Mouse (Mus musculus) midbrain, embryonic 10.5 days (tissue): Measurements from ENCODE around the gene Txndc17. TPM values are rescaled to one million over a fixed set of nuclear protein-coding genes. Genes with fewer than 3 reads are reported as not detected.

ENCODE experiments used
- DNase-seq: peaks from one replicate; pipeline ENCODE4 v3.0.0-alpha.2; 2017; ENCODE audit warnings: low spot score
- H3K27ac ChIP-seq: fragments of 300-500 bp; sonication (generic); replicated peaks from 2 replicates; pipeline ENCODE4 v1.5.1; 2016; ENCODE audit warnings: mild to moderate bottlenecking
- H3K27me3 ChIP-seq: fragments of 300-500 bp; sonication (generic); 2 replicates; pipeline ENCODE4 v1.6.1; 2016; ENCODE audit warnings: low read depth, mild to moderate bottlenecking; ENCODE audit not compliant: poor library complexity, severe bottlenecking
- H3K36me3 ChIP-seq: fragments of 300-500 bp; sonication (generic); 2 replicates; pipeline ENCODE4 v1.6.1; 2016; ENCODE audit warnings: mild to moderate bottlenecking, moderate library complexity
- H3K4me1 ChIP-seq: fragments of 300-500 bp; sonication (generic); 2 replicates; pipeline ENCODE4 v1.6.1; 2016
- H3K4me3 ChIP-seq: fragments of 300-500 bp; sonication (generic); 2 replicates; pipeline ENCODE4 v1.5.1; 2016; ENCODE audit warnings: mild to moderate bottlenecking, moderate library complexity
- H3K9me3 ChIP-seq: fragments of 300-500 bp; sonication (generic); replicated peaks from 2 replicates; pipeline ENCODE4 v1.6.1; 2016; ENCODE audit warnings: mild to moderate bottlenecking
- WGBS: fragments of 180-500 bp; shearing (Covaris S2); methylation state at CpG from one replicate; pipeline ENCODE4 v1.1.7; 2016; 5-methylcytosine and 5-hydroxymethylcytosine counted together
- polyA plus RNA-seq: library from polyadenylated mRNA; unstranded; fragments of >200 nt; fragmentation: Nextera tagmentation; extraction: Ambion mirVana; gene quantifications from 2 replicates; pipeline ENCODE4 v1.2.1, GENCODE M21; 2016

Txndc17 gene
- polyA plus RNA-seq, 1 experiment from 2014 or later, result 185 TPM

DNA sequence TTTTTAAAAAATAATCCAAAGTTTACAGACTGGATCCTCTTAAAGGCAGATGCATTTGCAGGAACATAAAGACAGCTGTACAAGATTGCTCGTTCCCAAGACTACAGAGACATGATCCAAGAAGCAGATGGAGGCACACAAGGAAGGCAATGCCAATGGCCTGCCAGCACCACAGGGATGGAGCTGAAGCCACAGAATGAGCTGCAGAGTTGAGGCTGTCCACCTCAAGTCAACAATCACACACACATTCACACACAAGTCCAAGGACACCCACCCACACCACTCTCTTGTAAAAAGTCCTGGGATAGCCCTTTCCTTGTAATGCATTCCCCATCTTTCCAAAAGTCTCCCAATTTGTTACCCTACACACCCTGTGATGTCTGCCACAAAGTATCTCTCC is 3.9 kb upstream of the Txndc17 start:
- peaks cover 40% of the 10 kb centered on the region for H3K36me3 ChIP-seq
- H3K27me3 ChIP-seq, result no peaks in the 10 kb centered on the region
- H3K4me3 ChIP-seq, result no peak overlapping the region
- H3K27ac ChIP-seq, result 0 out of 2 replicates have a peak overlapping the region, but pooled peaks have one; percentile 17
- 81% methylated on average over 1 of the region's 1 CpGs for WGBS
- H3K4me1 ChIP-seq, result peaks cover 54% of the 10 kb centered on the region
- no peak for DNase-seq
- H3K9me3 ChIP-seq, result no peaks in the 10 kb centered on the region

DNA sequence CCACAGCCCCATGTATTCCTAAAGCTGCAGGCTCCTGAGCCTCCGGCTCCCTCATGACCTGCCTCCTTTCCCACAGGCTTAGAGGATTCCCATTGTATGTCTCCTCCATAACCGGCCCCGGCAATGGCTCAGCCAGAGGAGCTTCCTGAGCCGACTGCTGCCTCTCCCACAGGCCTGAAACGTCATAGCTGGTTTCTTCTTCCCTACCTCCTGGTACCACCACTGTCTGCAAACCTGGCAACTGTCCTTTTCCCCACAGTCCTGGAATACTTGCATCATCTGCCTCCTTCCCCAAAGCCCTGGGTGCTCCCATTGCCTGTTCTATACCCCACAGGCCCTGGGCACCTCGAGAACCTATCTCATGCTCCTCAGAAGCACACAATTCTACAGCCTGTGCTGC is 2.1 kb upstream of the Txndc17 start:
- H3K9me3 ChIP-seq, result no peaks in the 10 kb centered on the region
- DNase-seq, result no peak
- H3K27me3 ChIP-seq, result no peaks in the 10 kb centered on the region
- peaks cover 42% of the 10 kb centered on the region for H3K36me3 ChIP-seq
- peak overlapping the region; percentile 90 for H3K27ac ChIP-seq
- H3K4me3 ChIP-seq, result peak overlapping the region; percentile 95
- 87% methylated on average over 6 of the region's 6 CpGs for WGBS
- peaks cover 55% of the 10 kb centered on the region for H3K4me1 ChIP-seq

DNA sequence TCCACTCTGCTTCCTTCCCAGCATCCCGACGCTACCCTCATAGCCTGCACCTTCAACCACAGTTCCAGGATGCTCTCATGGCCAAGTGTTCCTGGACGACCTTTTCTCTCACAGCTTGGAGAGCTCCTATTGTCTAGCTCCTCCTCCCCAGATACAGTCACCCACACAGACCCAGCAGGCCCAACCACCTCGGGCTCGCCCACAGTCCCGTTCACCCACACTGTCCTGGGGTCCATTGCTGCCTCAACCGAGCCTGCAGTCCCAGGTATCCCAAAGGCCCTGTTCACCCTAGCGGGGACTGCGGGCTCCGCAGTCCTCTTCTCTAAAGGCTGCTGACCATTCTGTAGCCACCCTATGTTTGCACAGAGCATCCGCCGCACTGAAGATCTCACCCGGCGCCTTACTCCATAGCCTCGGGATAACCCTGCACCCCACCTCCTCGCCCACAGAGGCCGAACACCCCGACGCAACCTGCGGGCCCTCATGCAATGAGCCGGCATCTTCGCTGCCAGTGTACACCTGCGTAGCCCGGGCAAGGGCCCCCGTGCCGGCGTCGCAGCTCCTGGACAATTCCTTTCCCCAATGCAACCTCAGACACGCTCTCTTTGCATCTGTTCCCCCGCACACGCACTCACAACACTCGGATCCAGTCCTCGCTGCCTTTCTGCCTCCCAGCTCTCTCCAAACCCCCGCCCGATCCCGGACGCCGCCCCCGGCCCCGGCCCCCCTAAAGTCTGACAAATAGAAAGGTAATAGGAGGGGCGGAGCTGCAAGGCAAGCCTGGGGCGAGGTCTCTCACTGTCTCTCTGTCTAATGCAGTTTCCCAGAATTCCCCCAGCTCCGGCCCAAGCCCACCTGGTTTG is 775 bp upstream of the Txndc17 start, which contains the start of gene Gm43951:
Gm43951 (minus strand) TSS at position 500 of the 863 bp plus-strand sequence.
- peak; percentile 42 for DNase-seq
- Histone ChIP-seq H3K4me1 (peaks cover 55% of the 10 kb centered on the region), H3K36me3 (peaks cover 44% of the 10 kb centered on the region), H3K4me3 (peak within 1 kb of the TSS; percentile 95), H3K9me3 (no peaks in the 10 kb centered on the region), H3K27me3 (no peaks in the 10 kb centered on the region), H3K27ac (peak within 1 kb of the TSS; percentile 90)
- 1% methylated on average over 43 of the region's 43 CpGs for WGBS

DNA sequence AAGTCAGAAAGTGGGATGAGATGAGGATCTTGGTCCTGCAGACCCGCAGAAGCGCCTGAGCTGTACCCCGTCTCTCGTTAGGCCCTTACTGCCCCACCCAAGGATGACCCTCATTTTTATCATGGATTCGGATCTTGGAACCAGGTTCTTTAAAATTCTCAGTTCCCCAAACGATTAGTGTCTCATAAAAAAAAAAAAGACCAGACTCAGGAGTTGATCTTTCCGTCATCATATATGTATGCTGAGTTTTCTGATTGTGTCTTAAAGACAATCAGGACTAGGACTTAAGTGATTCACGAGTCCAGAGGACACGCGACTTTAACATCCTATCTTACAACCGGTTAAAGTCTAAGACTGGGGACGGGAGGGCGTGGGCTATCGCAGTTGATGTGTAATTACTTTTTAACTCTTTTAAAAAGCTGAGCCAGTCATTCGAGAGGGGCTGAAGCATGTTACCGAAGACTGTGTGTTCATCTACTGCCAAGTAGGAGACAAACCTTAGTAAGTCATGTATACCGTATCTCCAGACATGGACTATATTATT is 559 bp downstream of the Txndc17 start:
- no peaks in the 10 kb centered on the region for H3K9me3 ChIP-seq
- DNase-seq, result no peak
- H3K27me3 ChIP-seq, result no peaks in the 10 kb centered on the region
- peaks cover 51% of the 10 kb centered on the region for H3K4me1 ChIP-seq
- 24% methylated on average over 17 of the region's 17 CpGs for WGBS
- peak overlapping the region; percentile 90 for H3K27ac ChIP-seq
- H3K36me3 ChIP-seq, result peaks cover 50% of the 10 kb centered on the region
- peak overlapping the region; percentile 95 for H3K4me3 ChIP-seq

DNA sequence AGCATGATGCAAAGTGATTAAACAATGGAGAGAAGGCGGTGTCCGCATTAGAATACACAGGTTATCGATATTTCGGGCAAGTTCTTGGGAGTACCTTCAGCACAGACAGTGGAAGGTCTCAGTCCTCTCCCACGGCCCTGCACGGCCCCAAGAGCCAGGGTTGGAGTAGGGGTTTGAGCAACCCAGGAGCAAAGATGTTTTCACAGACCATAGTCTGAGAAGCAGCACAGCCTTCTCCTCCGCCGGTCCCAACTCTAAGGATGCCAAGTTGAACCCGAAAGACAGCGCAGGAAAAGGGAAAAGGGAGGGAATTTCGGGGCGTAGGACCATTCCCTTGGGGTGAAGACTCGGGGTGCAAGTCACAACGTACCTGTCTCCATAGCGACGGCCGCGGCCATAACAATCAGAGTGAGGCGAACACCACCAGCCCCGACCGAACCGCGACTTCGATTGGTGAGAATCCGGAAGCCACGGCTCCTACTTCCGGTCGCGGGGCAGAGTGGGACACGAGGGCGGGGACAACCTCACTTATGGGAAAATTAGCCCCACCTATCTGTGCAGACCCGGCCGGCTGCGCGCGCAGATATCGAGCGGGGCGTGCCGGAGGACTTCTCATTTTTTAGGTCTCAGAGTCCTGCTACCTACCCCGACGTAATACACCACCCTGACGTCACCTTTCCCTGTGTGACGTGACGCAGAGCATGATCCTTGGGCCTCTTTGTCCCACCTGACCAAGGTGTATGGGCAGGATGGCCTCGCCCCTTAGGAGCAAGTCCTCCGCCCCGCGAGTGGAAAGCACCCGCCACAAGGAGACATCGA is 7.5 kb downstream of the Txndc17 start:
- Histone ChIP-seq H3K27me3 (no peaks in the 10 kb centered on the region), H3K4me1 (peaks cover 29% of the 10 kb centered on the region), H3K27ac (peak overlapping the region; percentile 90), H3K36me3 (peaks cover 36% of the 10 kb centered on the region), H3K4me3 (peak overlapping the region; percentile 90), H3K9me3 (no peaks in the 10 kb centered on the region)
- WGBS, result under 1% methylated on average over 51 of the region's 51 CpGs
- DNase-seq, result peak; percentile 99

DNA sequence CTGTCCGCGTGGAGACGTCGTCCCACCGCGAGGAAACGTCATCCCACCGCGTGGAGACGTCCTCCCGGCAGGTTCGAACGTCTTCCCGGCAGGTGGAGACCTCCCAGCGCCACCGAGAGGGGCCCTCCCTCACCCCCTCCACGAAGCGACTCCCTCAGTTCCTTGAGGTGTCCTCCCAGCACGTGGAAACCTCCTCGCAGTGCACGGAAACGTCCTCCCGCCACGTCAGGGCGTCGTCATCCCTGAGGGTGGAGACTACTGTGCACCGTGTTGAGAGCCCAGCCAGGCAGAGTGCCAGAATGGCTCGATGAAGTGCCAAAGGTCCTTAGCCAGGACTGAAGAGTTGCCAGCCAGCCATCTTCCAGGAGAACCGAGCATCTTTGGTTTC is 8.1 kb downstream of the Txndc17 start, which contains the start of gene Med31:
Med31 (minus strand) TSS at position 183 of the 388 bp plus-strand sequence.
- peak within 1 kb of the TSS; percentile 90 for H3K27ac ChIP-seq
- H3K4me3 ChIP-seq, result peak within 1 kb of the TSS; percentile 90
- H3K27me3 ChIP-seq, result no peaks in the 10 kb centered on the region
- DNase-seq, result peak; percentile 50
- no peaks in the 10 kb centered on the region for H3K9me3 ChIP-seq
- H3K36me3 ChIP-seq, result peaks cover 30% of the 10 kb centered on the region
- 5% methylated on average over 29 of the region's 29 CpGs for WGBS
- H3K4me1 ChIP-seq, result peaks cover 29% of the 10 kb centered on the region

DNA sequence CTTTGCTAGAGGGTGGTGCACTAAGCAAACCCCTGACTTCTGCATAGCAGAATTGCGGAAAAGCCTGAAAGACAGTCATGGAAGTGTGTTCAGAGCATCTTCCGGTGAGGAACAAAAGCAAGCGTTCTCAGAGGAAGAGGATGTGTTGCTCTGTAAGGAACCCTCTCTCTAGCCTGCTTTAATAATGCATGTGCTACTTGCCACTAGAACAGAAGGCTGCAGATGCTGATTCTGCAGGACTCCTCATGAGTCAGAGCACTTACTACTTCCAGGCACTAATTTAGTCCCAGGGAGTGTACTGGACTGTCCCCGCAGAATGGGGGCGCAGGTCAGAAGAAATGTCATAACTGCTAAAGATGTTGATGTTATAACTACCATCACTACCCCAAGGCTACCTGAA is 9.8 kb downstream of the Txndc17 start:
- no peaks in the 10 kb centered on the region for H3K27me3 ChIP-seq
- DNase-seq, result no peak
- H3K4me1 ChIP-seq, result peaks cover 29% of the 10 kb centered on the region
- 81% methylated on average over 5 of the region's 5 CpGs for WGBS
- no peak overlapping the region; the same call in 1 of the 2 replicates for H3K4me3 ChIP-seq
- H3K27ac ChIP-seq, result no peak overlapping the region
- no peaks in the 10 kb centered on the region for H3K9me3 ChIP-seq
- H3K36me3 ChIP-seq, result peaks cover 13% of the 10 kb centered on the region

DNA sequence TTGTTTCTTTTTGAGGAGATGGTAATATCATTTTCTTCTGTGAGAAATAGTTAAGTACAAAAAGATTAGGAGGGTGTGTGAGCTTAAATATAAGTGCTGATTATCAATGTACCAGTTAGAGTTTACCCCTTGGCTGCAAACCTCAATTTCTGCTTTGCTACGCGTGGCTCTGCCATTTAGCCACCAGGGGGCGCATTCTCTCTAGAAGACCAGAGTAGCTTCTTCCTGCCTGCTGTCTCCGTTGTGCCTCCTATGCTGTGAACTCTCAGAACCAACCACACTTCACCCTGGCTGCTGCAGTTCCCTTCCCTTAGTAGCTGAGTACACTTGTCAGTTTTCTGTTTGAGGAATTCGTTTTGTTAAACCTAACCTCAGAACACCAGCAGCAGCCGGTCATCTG is 13.9 kb downstream of the Txndc17 start:
- Histone ChIP-seq H3K36me3 (no peaks in the 10 kb centered on the region), H3K27me3 (no peaks in the 10 kb centered on the region), H3K27ac (no peak overlapping the region), H3K4me1 (peaks cover 14% of the 10 kb centered on the region), H3K4me3 (no peak overlapping the region), H3K9me3 (no peaks in the 10 kb centered on the region)
- peak; percentile 75 for DNase-seq
- 14% methylated on average over 6 of the region's 6 CpGs for WGBS

DNA sequence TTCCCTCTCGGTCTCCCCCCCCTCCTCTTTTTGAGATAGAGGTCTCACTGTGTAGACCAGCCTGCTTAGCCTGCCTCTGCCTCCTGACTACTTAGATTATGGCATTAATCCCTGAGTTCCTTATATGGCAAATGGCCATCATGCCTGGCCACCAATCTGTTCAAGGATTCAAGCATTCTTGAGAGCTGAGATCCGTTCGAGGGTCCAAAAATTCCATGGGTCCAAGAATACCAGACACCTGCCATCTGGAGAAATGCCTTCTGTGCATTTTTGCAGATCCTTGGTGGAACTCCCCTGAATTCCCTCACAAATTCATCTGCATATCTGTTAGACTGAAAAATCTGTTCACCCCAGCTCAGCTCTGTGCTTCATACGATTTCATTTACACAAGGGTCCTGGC is 16.1 kb downstream of the Txndc17 start:
- WGBS, result 84% methylated on average over 4 of the region's 4 CpGs
- Histone ChIP-seq H3K4me3 (no peak overlapping the region), H3K27me3 (no peaks in the 10 kb centered on the region), H3K36me3 (no peaks in the 10 kb centered on the region), H3K4me1 (peaks cover 11% of the 10 kb centered on the region), H3K9me3 (no peaks in the 10 kb centered on the region), H3K27ac (no peak overlapping the region)
- no peak for DNase-seq

DNA sequence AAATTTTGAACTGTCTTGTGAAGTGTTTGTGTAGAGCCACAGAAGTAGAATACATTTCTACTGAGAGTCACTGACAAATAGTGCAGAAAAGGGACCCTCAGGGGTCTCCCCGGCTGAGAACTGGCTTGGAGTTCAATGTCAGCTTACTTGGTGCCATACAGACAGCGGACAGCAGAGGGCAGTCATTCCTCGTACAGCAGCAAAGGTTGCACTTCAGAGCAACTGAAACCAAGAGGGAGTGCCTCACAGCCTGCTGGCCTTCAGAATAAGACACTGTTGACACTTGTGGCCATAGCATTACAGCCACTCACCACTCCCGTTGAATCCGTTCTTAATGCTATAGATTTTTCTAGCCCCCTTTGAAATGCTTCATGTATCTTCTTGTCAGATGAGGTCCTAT is 17.5 kb downstream of the Txndc17 start:
- no peaks in the 10 kb centered on the region for H3K36me3 ChIP-seq
- DNase-seq, result peak; percentile 72
- no peak overlapping the region for H3K4me3 ChIP-seq
- no peaks in the 10 kb centered on the region for H3K27me3 ChIP-seq
- H3K9me3 ChIP-seq, result no peaks in the 10 kb centered on the region
- peaks cover 11% of the 10 kb centered on the region for H3K4me1 ChIP-seq
- H3K27ac ChIP-seq, result no peak overlapping the region
- 21% methylated on average over 5 of the region's 5 CpGs for WGBS

DNA sequence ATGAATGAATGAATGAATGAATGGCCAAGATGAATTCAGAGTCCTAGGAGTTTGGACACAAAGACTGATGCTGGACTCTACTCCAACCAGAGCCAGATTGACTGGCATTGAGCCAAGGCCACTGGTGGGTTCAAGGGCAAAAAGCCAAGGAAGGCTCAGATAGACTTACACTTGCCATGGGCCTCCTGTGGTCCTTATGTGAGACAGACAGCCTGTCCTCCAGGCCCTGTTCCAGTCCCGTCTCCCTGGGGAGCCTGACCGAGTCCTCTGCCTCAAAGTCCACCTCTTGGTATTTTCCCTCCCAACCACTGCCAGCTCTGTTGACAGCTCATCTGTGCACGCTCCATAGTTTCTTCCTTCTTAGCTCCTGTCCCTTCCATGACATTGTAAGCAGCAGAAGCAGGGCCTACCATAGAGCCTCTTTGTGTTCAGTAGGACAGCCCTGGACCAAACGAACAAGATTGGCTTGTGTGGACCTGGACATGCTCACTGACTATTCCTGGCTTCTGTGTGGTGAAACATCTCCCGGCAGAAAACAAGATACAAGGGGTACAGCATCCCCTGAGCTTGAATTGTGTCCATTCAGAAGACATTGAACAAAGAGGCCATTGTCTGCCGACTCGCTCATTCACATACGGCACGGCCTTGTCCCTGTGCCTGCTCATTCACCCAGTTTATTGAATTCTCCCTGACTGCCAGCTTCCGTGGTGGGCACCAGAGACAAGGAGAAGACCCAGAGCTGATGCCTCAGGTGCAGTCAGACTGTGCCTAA is 18.9 kb downstream of the Txndc17 start:
- Histone ChIP-seq H3K27ac (no peak overlapping the region; the same call in 1 of the 2 replicates), H3K4me3 (no peak overlapping the region), H3K27me3 (no peaks in the 10 kb centered on the region), H3K9me3 (no peaks in the 10 kb centered on the region), H3K4me1 (peaks cover 11% of the 10 kb centered on the region), H3K36me3 (no peaks in the 10 kb centered on the region)
- WGBS, result 62% methylated on average over 10 of the region's 10 CpGs
- DNase-seq, result no peak

DNA sequence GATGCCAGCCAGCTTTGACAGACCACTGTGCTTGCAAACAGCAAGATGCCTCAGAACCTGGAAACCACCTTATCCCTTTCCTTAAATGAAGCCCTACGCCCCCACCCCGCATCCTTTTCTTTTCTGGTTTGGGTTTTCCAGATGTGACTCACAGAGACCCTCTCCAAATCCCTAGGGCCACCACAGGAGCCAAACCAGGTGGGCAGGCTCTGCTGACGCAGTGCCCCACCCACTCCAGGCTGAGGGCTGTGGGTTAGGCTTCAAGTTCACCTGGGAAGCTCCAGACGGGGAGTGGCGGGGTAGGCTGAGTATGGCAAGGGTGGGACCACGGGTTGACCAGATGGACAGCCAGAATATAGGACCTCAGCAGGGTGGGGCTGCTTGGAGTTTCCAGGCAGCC is 19.6 kb downstream of the Txndc17 start:
- WGBS, result 86% methylated on average over 6 of the region's 6 CpGs
- H3K4me1 ChIP-seq, result peaks cover 11% of the 10 kb centered on the region
- H3K9me3 ChIP-seq, result no peaks in the 10 kb centered on the region
- H3K4me3 ChIP-seq, result no peak overlapping the region
- DNase-seq, result no peak
- H3K27ac ChIP-seq, result no peak overlapping the region; the same call in 1 of the 2 replicates
- H3K27me3 ChIP-seq, result no peaks in the 10 kb centered on the region
- no peaks in the 10 kb centered on the region for H3K36me3 ChIP-seq
